Mouse (Mus musculus) forebrain, postnatal 0 days (tissue): Measurements from ENCODE around the gene Vmn2r41. TPM values are rescaled to one million over a fixed set of nuclear protein-coding genes. Genes with fewer than 3 reads are reported as not detected.
"Not testable (repeated sequence)": the region's sequence is repeated elsewhere in the genome, so short reads cannot be mapped to it uniquely, and the experiment has no call there.

ENCODE experiments used
- ATAC-seq: fragments of 200-750 bp; cut with Nextera tagmentation; 2 replicates; pipeline ENCODE4 v1.8.0; 2017; ENCODE audit warnings: mild to moderate bottlenecking, moderate library complexity
- DNase-seq: peaks from one replicate; pipeline ENCODE4 v3.0.0-alpha.2; 2015
- H3K27ac ChIP-seq: fragments of 300-500 bp; sonication (generic); 2 replicates; pipeline ENCODE4 v1.5.1; 2014; ENCODE audit warnings: low read depth, mild to moderate bottlenecking, antibody characterized with exemption, low read length, moderate library complexity, mixed read lengths
- H3K27me3 ChIP-seq: fragments of 300-500 bp; sonication (generic); 2 replicates; pipeline ENCODE4 v1.6.1; 2014; ENCODE audit warnings: mild to moderate bottlenecking, low read length, mixed read lengths; ENCODE audit not compliant: insufficient read depth
- H3K36me3 ChIP-seq: fragments of 300-500 bp; sonication (generic); 2 replicates; pipeline ENCODE4 v1.6.1; 2014; ENCODE audit warnings: mild to moderate bottlenecking, moderate library complexity; ENCODE audit not compliant: insufficient read depth
- H3K4me1 ChIP-seq: fragments of 300-500 bp; sonication (generic); 2 replicates; pipeline ENCODE4 v1.6.1; 2014; ENCODE audit warnings: antibody characterized with exemption; ENCODE audit not compliant: insufficient read depth
- H3K4me2 ChIP-seq: fragments of 300-500 bp; sonication (generic); 2 replicates; pipeline ENCODE4 v1.6.1; 2014; ENCODE audit warnings: low read depth, mild to moderate bottlenecking, moderate library complexity
- H3K4me3 ChIP-seq: fragments of 300-500 bp; sonication (generic); 2 replicates; pipeline ENCODE4 v1.5.1; 2014; ENCODE audit warnings: low read depth, low read length, mixed read lengths
- H3K9ac ChIP-seq: fragments of 300-500 bp; sonication (generic); 2 replicates; pipeline ENCODE4 v1.6.1; 2014; ENCODE audit warnings: mild to moderate bottlenecking
- H3K9me3 ChIP-seq: fragments of 300-500 bp; sonication (generic); 2 replicates; pipeline ENCODE4 v1.6.1; 2016; ENCODE audit warnings: low read length
- WGBS: fragments of 180-500 bp; shearing (Covaris S2); extraction: QIAGEN DNeasy Blood & Tissue Kit; methylation state at CpG from one replicate; pipeline ENCODE4 v1.1.7; 2014; 5-methylcytosine and 5-hydroxymethylcytosine counted together
- polyA plus RNA-seq: library from polyadenylated mRNA; unstranded; fragments of >200 nt; fragmentation: Nextera tagmentation; extraction: Ambion mirVana; gene quantifications from 2 replicates; pipeline ENCODE4 v1.2.1, GENCODE M21; 2015
- total RNA-seq: library from RNA; depleted of rRNA; stranded (reverse); fragments of >200 nt; gene quantifications from 2 replicates; pipeline ENCODE4 v1.2.3, GENCODE M21; 2014; rRNA removed

Vmn2r41 gene
- total RNA-seq: not detected in 2 replicates
- polyA plus RNA-seq: not detected in 2 replicates

GRCm38 (mm10) chr7:8161554-8161953 is at the start of gene Vmn2r41:
Vmn2r41 (minus strand) TSS chr7:8161654.
- not testable (repeated sequence) for H3K27me3 ChIP-seq, ATAC-seq, H3K4me2 ChIP-seq, H3K4me1 ChIP-seq, H3K36me3 ChIP-seq, H3K27ac ChIP-seq, DNase-seq, H3K4me3 ChIP-seq, H3K9ac ChIP-seq, H3K9me3 ChIP-seq
- no CpG with 5 or more reads among the region's 1 CpGs for WGBS

GRCm38 (mm10) chr7:8200220-8200619 is 38.8 kb upstream of the Vmn2r41 start, which contains the start of gene Vmn2r42:
Vmn2r42 (minus strand) TSS chr7:8200320.
- H3K4me2 ChIP-seq, H3K9me3 ChIP-seq, H3K36me3 ChIP-seq, H3K9ac ChIP-seq, H3K4me1 ChIP-seq, H3K27ac ChIP-seq, DNase-seq, H3K27me3 ChIP-seq, H3K4me3 ChIP-seq, ATAC-seq: not testable (repeated sequence)
- no CpG with 5 or more reads among the region's 2 CpGs for WGBS

DNA sequence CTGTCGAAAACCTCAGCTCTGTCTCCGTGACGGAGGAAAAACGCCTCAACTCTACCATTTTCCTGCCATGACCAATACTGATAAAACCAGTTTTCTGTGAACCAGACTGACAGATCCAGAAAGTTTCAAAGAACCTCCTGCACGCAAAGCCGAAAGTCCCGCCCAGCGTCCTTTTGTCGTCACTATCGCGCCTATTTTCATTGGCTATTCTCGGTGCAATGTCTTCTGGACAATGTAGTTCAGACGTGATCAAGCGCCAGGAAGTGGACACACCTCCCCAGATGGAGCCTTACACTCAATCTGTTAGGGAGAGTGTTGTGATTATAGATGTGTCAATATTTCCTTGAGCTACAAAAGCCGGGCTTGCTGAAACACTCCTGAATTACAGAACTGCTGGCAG is 68.6 kb downstream of the Vmn2r41 start:
- not testable (repeated sequence) for H3K27me3 ChIP-seq, DNase-seq, ATAC-seq, H3K9ac ChIP-seq, H3K4me3 ChIP-seq, H3K4me1 ChIP-seq, H3K27ac ChIP-seq, H3K36me3 ChIP-seq, H3K9me3 ChIP-seq, H3K4me2 ChIP-seq
- 40% methylated on average over 11 of the region's 15 CpGs for WGBS

Other genes starting within 250 kb of the Vmn2r41 start
- gene Vmn2r42, start 38.7 kb upstream of the Vmn2r41 start, total RNA-seq: not detected in 2 replicates
- gene Vmn2r42, start 38.7 kb upstream of the Vmn2r41 start, polyA plus RNA-seq: not detected in 2 replicates
- gene Vmn2r43, start 98.9 kb upstream of the Vmn2r41 start, total RNA-seq: not detected in 2 replicates
- not detected in 2 replicates for gene Vmn2r43, start 98.9 kb upstream of the Vmn2r41 start, polyA plus RNA-seq
- gene Vmn2r44, start 221.7 kb upstream of the Vmn2r41 start, total RNA-seq: not detected in 2 replicates
- gene Vmn2r44, start 221.7 kb upstream of the Vmn2r41 start, polyA plus RNA-seq: not detected in 2 replicates